Mouse (Mus musculus) bone marrow macrophage, adult 2 months (primary cell): Measurements from ENCODE around the gene Fbxo7.

ENCODE experiments used
- CTCF ChIP-seq: IDR thresholded peaks from 2 replicates; pipeline ENCODE4 v1.5.1; 2012; ENCODE audit warnings: low read depth, mild to moderate bottlenecking, low read length, moderate library complexity
- POLR2A ChIP-seq: IDR thresholded peaks from 2 replicates; pipeline ENCODE4 v1.6.1; 2012; ENCODE audit warnings: mild to moderate bottlenecking, low read depth, low read length, borderline replicate concordance

DNA sequence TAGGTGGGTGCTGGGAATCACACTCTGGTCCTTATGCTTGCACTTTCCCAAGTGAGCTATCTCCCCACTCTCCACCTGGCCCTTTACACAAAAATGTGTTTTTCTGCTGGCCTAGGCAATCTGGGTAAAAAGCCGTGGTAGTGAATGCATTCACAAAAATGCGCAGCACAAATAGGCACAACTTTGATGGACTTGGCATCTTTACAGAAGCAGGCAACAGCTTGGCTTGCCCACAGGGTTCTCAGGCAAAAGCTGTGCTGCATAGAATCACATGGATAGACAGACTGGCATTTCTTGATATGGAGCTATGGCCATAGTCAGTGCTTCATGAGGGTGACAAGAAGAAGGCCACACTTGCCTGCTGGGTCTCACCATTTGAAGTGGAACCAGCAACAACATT lies 57.0 kb downstream of the Fbxo7 start:
- TF ChIP-seq POLR2A, result no peak
- TF ChIP-seq CTCF, result no peak
